8 mouse cellular contexts compared by ENCODE assay signal in genomic region chr4:151604907-151605306, GRCm38 (mm10).
A peak's percentile ranks its signal among the peaks of the same experiment; 100 is the strongest.
DNase-seq lines count a peak whose midpoint lies in the region; ATAC-seq and TF ChIP-seq lines count a peak whose summit lies in the region.

No protein-coding gene starts in this region.

- H3K4me3 ChIP-seq in embryonic facial prominence, embryonic 11.5 days (ENCODE audit: low read depth, low read length), result no peak overlapping the region
- no peak overlapping the region for H3K4me3 ChIP-seq in intestine, embryonic 14.5 days (ENCODE audit: low read depth, low read length)
- H3K4me3 ChIP-seq in stomach, postnatal 0 days (ENCODE audit: low read depth, low read length), result no peak overlapping the region

- H3K9me3 ChIP-seq in embryonic facial prominence, embryonic 11.5 days (replicated peaks; ENCODE audit: control insufficient read depth, low read length), result no peaks in the 10 kb centered on the region
- no peaks in the 10 kb centered on the region for H3K9me3 ChIP-seq in intestine, embryonic 14.5 days (ENCODE audit: control insufficient read depth, low read length)
- no peaks in the 10 kb centered on the region for H3K9me3 ChIP-seq in stomach, postnatal 0 days (ENCODE audit: control insufficient read depth, low read length)

- no peak for TF ChIP-seq CTCF in stomach, postnatal 0 days (IDR thresholded peaks at IDR 0.05; ENCODE audit: low read depth)

- TF ChIP-seq EP300 in stomach, postnatal 0 days (optimal IDR thresholded peaks at IDR 0.05), result no peak

- WGBS in embryonic facial prominence, embryonic 11.5 days, result 31% methylated on average over 6 of the region's 6 CpGs
- 32% methylated on average over 6 of the region's 6 CpGs for WGBS in intestine, embryonic 14.5 days
- 33% methylated on average over 6 of the region's 6 CpGs for WGBS in stomach, postnatal 0 days

- H3K27ac ChIP-seq in embryonic facial prominence, embryonic 11.5 days (replicated peaks; ENCODE audit: low read depth, low read length), result no peak overlapping the region
- H3K27ac ChIP-seq in intestine, embryonic 14.5 days (ENCODE audit: low read depth), result no peak overlapping the region
- H3K27ac ChIP-seq in stomach, postnatal 0 days (replicated peaks), result no peak overlapping the region

- H3K4me1 ChIP-seq in embryonic facial prominence, embryonic 11.5 days (ENCODE audit: control insufficient read depth, insufficient read depth, low read length), result no peaks in the 10 kb centered on the region
- no peaks in the 10 kb centered on the region for H3K4me1 ChIP-seq in intestine, embryonic 14.5 days (replicated peaks; ENCODE audit: control insufficient read depth, insufficient read depth, low read length)
- no peaks in the 10 kb centered on the region for H3K4me1 ChIP-seq in stomach, postnatal 0 days (replicated peaks; ENCODE audit: control insufficient read depth, insufficient read depth)

- DNase-seq in urinary bladder, postnatal 14 days (ENCODE audit: low spot score), result peak; percentile 50
- DNase-seq in urinary bladder, postnatal 10 days (ENCODE audit: low spot score), result no peak
- DNase-seq in embryonic facial prominence, embryonic 11.5 days (ENCODE audit: low spot score), result peak; percentile 81
- DNase-seq in intestine, embryonic 14.5 days (ENCODE audit: low spot score), result peak; percentile 93
- DNase-seq in lung, adult 18-20 months, result peak; percentile 12 to 18
- peak; percentile 68 for DNase-seq in stomach, postnatal 0 days (ENCODE audit: low spot score)
- no peak for DNase-seq in cerebellum, adult 11-12 months
- no peak for DNase-seq in left cerebral cortex, adult 9 months (ENCODE audit: low spot score in 2 of 2)

- no peak overlapping the region for H3K9ac ChIP-seq in embryonic facial prominence, embryonic 11.5 days (replicated peaks; ENCODE audit: low read length)
- no peak overlapping the region for H3K9ac ChIP-seq in intestine, embryonic 14.5 days (ENCODE audit: low read length)
- H3K9ac ChIP-seq in stomach, postnatal 0 days (ENCODE audit: low read length), result no peak overlapping the region

- ATAC-seq in embryonic facial prominence, embryonic 11.5 days (replicated peaks; ENCODE audit: insufficient number of reproducible peaks, low FRiP score, low TSS enrichment, low read depth), result peak; percentile 67; the same call in 1 of the 2 replicates
- ATAC-seq in intestine, embryonic 14.5 days (replicated peaks; ENCODE audit: low FRiP score, low TSS enrichment, low read depth), result peak; percentile 64
- peak; percentile 83 for ATAC-seq in stomach, postnatal 0 days (ENCODE audit: low FRiP score, low TSS enrichment)

- no peak overlapping the region for H3K4me2 ChIP-seq in embryonic facial prominence, embryonic 11.5 days (ENCODE audit: low read depth, low read length)
- H3K4me2 ChIP-seq in intestine, embryonic 14.5 days (ENCODE audit: low read length), result no peak overlapping the region
- H3K4me2 ChIP-seq in stomach, postnatal 0 days (replicated peaks; ENCODE audit: low read depth), result no peak overlapping the region

- no peaks in the 10 kb centered on the region for H3K36me3 ChIP-seq in embryonic facial prominence, embryonic 11.5 days (replicated peaks; ENCODE audit: control insufficient read depth, insufficient read depth, low read depth, low read length)
- H3K36me3 ChIP-seq in intestine, embryonic 14.5 days (ENCODE audit: control insufficient read depth, insufficient read depth, low read length), result no peaks in the 10 kb centered on the region
- no peaks in the 10 kb centered on the region for H3K36me3 ChIP-seq in stomach, postnatal 0 days (ENCODE audit: control insufficient read depth, insufficient read depth, low read length)

- H3K27me3 ChIP-seq in embryonic facial prominence, embryonic 11.5 days (ENCODE audit: control insufficient read depth, insufficient read depth, low read length), result no peaks in the 10 kb centered on the region
- no peaks in the 10 kb centered on the region for H3K27me3 ChIP-seq in intestine, embryonic 14.5 days (replicated peaks; ENCODE audit: control insufficient read depth, insufficient read depth, low read length)
- H3K27me3 ChIP-seq in stomach, postnatal 0 days (ENCODE audit: control insufficient read depth, insufficient read depth, low read length), result no peaks in the 10 kb centered on the region

Comparison
In these comparisons a context has a peak if more than half of its experiments do, and no peak if none do; other contexts are left out.
1. DNase-seq: peak in urinary bladder, postnatal 14 days (single experiment), embryonic facial prominence, embryonic 11.5 days (single experiment), intestine, embryonic 14.5 days (single experiment), lung, adult 18-20 months (2 of 2) and stomach, postnatal 0 days (single experiment); none in urinary bladder, postnatal 10 days (single experiment), cerebellum, adult 11-12 months (single experiment) and left cerebral cortex, adult 9 months (0 of 2).
2. Peak in every context shown above with its lines, with median percentiles within 50 percentile points of each other: ATAC-seq.